Mouse (Mus musculus): ENCODE measurements around the gene Unc13d.
"Not testable (repeated sequence)": the region's sequence is repeated elsewhere in the genome, so short reads cannot be mapped to it uniquely, and the experiment has no call there.

Gene Unc13d

DNA sequence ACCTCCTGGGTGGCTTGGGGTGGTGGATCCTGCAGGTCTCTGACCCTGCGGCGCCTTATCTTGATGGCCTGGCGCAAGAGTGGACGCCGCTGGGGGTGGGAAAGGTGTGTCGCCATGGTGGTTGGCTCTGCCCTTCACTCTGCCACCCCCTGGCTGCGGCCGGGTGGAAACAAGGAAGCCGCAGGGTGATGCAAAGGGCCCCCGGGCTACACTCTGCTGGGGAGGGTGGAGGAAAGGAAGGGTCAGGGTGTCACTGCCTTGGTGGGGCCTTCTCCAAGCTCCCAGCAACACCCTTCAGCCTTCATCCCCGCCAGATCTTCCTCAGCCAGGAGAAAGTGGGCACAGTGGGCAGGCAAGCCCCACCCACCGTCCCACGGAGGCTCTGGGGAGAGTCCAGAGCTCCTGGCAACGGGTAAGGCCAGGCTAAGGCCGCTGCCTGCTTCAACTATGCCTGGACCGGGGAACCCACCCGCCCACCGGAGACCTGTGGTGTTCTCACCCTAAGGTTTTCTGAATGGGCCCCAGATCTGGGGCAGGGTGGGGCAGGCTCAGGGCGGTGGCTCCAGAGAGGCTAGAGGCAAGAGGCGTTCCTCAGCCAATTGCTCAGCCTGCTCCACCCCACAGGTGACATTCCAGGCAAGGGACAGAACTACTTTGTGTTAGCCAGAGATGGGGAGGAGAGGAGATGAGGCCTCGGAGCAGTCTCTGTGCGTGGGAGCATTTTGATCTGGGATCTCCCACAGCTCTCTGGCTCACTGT lies at the start of gene Unc13d:
TSS of gene Unc13d (minus strand) at position 516 of the 759 bp plus-strand sequence.
- peak; percentile 81 for DNase-seq

DNA sequence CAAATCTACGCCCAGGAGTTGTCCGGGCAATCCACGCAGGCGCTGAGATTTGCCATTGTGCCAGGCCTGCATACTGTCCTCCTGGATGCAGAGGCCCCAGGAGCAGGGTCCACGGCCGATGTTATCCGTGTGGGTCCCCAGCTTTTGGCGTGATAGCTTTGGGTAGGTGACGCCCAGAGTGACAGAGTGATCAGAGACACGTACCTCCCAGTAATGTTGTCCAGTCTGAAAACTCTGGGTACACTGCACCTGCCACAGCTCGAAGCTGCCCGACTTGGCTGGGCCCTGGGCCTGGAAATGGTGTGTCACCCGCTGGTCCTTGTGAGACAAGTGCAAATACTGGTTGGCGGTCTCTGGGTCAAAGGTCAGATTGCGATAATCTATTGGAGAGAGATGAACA lies 48.5 kb upstream of the Unc13d start:
- no peak for DNase-seq

DNA sequence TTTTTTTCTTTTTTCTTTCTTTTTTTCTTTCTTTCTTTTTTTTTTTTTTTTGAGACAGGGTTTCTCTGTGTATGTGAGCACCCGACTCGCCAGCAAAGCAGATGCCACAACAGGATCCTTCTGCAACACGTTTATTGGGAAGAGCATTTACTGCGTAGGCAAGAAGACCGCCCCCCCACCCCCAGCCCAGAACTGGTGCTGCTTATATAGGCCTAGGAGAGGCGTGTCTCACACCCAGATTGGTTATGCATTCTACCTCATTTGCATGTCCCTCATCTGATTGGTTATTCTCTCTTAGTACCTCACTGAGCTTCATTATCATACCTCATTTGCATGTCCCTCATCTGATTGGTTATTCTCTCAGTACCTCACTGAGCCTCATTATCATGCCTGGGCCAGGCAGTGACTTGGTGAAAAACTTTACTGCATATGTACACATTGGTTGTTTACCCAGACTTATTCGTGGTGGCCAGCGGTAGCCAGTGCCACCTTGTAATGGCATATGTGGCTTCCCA lies 44.0 kb upstream of the Unc13d start:
- not testable (repeated sequence) for DNase-seq

DNA sequence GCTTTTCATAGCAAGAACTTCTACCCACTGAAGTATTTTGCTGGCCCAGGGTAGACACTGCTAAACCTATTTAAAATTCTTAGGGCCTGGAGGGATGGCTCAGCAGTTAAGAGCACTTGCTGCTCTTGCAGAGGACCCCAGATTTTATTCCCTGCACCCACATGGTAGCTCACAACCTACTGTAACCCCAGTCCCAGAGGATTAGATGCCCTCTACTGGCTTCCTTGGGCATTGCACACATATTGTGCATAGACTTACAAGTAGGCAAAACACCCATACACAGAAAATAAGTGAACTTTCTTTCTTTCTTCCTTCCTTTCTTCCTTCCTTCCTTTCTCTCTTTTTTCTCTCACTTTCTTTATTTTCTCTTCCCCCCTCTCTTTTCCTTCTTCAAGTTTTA lies 40.1 kb upstream of the Unc13d start:
- DNase-seq: peak; percentile 66

DNA sequence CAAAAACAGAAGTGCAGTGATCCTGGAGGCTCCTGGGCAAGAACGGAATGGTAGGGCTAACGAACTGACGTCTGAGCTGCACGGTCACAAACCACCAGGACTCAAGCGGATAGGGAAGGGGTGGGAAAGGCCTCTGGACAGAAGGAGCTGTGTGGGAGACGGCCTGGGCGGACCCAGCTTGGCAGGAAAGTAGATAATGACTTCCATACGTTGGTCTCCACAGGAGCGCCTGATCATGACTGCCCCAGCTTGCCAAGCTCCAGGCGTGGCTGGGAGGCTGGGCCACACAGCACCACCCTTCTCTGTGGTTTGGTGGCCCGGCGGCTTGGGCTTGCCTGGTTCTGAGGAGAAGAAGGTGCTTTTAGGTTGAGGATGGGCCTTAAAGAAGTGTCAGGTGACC lies 39.5 kb upstream of the Unc13d start:
- no peak for DNase-seq

DNA sequence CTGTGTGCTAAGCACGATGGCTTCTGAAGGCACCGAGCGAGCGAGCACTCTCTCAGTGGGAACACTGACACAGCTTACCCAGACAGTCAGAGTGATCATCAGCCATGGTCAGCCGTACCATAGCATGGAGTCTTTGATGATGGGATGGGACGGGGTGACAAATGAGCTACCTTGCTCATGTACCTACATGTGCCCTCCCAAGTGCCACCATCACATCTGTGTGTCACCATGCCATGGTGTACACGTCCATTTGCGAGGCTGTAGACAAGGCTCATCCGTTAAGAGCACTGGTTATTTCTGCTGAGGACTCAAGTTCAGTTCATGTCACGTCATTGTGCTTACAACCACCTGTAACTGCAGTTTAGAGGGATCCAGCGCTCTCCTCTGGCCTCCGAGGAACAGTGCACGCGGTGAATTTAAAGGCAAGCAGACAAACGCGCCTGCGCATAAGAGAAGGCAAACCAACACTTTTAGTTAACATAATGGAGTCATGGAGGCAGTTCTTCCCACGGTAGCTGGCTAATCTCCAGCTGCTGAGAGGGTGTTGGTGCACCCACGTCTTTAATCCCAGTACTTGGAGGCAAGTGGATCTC lies 33.9 kb upstream of the Unc13d start:
- no peak for DNase-seq

DNA sequence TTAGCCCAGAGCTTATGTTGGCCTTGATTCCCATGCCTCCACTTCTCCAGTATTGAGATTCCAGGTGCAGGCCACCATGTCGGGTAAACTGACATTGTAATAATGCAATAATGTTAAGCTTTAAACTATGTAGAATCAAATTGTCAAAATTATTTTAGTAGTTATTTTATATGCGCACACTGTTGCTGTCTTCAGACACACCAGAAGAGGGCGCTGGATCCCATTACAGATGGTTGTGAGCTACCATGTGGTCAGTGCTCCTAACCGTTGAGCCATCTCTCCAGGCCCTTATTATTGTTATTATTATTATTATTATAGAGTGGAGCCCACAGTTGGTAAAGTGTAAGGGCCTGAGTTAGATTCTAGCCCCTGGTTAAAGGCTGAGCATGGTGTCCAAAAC lies 33.3 kb upstream of the Unc13d start:
- DNase-seq: no peak

DNA sequence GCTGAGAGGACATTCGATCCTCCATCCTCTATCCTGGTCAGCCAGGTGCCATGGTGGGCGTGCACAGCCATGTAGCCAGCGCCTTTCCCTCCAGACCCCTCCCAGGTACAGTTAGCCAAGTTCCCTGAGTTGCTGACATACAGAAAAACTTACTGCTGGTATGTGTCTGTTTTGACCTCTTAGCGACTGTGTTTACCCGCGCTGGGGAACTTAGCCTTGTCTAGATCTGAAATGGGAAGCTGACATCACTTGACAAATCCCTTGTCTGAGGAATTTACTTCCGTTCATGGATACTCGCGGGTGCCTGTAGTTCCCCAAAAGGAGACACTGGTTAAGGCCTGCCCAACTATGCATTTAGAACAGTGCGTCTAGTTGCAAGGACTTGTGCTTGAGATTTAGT lies 32.8 kb upstream of the Unc13d start:
- DNase-seq: no peak

DNA sequence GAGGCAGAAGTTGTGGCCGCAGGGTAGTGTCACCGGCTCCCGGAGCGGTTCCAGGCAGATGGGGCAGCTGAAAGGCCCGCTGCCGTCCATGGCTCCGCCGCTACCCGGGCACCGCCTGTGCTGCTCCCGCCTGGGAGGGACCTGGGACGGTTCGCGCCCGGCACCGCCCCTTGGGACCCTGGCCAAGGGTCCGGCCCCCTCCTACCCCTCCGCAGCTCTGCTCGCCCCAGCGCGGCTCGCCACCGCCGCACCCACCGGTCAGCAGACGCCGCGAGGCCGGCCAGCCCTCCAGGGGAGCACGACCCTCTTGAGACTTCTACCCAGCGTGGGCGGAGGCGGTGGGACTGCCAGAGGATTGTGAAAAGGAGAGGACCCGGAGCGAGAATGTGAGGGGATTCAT lies 32.4 kb upstream of the Unc13d start:
- no peak for DNase-seq

DNA sequence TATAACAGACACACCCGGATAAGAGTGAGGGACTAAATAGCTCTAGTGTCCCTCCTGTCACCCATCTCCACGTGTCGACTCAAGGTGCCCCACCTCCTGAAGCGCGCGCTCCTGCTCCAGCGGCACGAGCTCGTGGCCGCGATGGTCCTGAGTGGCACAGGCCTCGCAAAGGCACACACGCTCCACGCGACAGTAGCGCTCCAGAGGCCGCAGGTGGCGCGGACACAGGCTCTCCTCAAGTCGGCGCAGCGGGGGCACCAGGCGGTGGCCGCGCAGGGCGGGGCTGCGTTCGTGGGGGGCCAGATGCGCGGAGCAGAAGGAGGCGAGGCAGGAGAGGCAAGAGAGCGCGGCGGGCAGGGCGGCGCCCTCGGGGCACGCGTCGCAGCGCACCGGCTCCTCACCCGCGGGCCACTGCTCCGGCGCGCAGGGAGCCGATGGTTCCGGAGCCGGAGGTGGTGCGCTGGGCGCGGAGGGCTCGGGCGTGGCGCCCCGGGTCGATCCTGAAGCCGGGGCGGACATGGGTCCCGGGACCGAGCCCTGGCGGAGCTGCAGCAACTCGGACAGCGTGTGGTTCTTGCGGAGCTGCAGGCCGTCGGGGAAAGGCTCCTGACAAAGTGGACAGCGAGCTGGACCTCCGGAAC lies 31.8 kb upstream of the Unc13d start:
- peak; percentile 52 for DNase-seq

DNA sequence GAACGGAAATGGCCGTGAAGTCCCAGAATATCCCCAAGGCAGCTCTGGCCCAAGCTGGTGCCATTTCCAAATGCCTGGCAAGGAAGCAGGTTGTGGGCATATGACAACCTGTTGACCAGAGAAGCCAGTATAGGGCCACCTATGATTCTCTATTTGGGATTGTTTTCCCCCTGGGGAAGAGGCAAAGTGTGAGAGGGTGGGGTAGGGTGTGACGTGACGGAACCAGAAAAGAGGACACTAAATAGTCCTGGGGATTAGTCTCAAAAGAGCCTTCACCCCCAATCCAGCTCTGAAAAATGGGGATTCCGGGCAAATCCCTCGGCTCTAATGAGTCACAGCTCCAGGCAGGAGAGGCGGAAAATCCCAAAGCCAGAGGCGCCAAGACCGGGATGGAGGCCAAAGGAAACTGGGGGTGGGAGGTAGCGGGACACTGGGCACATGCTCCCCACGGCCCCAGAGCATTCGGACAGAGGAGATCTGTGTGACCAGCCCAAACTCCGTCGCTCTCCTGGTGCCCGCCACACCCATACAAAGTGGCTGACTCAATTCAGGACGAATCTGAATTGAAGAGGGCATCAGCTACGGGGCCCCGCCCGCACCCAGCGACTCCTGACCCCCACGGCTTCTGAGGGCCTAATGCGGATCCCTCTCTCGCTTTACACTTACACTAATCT lies 30.8 kb upstream of the Unc13d start:
- DNase-seq: no peak

DNA sequence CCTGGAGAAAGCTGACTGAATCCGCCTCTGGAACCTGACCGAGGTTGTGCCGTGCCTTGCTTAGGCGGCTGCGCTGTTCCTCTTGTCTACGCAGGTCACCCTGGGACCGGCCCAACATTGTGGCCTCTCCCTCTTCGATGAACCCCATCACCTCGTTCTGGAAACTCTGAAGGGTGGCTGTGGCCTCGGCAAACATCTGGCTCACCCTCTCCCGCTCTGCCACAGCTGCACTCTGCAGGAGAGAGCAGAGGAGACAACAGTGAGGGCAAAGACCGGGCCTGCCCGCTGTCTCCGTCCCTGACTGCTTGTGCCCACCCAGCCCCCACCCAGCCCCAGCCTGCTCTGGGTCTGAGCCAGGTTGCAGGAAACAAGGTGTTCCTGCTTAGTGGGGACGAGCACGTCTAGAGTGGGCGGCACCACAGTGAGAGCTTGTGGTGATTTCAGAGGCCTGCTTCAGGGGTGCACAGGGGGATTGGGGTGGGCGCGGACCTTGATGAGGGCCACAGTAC lies 30.1 kb upstream of the Unc13d start:
- DNase-seq: no peak

DNA sequence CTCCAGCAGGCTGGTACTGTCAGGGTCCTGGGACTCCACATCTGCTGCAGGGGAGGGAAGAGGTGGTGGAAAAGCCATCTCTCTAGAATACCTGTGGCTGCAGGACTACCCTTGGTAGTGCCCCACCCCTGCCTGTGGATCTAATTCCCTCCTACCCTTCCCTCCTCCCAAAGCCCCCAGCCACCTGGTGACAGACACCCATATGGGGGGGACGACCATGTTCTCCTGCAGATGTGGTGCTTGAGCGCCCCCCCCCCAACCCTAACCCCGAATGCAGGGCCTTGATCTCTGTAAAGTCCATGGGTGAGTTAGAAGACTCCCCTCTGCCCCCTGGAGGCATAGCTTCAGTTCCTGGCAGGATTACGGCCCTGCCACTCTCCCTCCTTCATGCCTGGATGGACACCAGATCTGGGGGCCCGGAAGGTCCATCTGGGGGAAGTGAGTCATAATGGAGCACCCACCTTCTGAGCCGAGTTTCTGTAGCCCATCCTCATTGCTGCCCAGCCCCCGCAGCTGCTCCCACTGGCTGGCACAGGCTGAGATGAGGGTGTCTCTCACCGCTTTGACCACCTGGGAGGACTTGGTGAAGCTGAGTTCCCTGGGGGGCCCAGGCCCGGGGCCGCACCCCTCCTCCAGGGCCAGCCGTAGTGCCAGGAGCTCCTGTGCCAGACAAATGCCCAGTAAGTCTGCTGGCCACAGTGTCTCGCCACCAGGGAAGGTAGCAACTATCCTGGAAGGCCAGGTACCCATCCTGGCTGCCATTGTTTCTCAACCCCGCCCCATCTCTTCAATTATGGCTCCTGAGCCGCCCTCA lies 29.4 kb upstream of the Unc13d start:
- DNase-seq: no peak

DNA sequence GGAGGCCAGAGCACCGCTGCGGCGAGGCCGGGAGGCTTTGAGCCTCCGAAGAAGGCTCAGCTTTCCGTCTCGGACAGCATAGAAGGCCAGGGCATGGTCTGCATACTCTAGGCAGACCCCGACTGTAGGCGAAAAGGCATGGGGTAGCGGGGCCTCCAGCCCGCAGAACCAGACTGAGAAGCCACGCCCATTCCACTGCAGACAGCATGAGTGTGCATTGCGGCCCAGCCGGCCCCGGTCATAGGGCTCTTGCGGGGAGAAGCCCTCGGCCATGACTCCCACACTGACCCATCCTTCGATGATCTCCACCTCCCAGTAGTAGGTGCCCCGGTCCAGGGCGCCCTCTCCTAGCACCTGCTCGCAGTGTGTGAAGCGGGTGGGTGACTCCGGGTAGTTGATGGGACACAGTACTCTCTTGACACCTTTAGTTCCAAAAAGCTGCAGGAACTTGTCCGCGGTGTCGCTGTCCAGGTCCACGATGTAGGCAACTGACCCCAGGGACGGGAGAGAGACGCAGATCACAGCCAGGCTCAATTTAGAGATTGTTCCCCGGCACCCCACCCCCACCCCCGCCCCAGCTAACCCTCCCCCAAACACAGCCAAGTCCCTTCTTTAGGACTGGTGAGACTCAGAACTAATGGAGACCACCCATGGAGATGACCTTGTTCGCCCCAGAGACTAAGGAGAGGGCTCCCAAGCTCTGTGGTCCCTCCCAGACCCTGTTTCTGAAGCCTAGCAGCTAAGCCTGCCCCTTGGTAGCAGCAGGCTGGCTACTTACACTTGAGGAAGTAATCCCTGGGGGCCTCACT lies 28.6 kb upstream of the Unc13d start:
- no peak for DNase-seq

DNA sequence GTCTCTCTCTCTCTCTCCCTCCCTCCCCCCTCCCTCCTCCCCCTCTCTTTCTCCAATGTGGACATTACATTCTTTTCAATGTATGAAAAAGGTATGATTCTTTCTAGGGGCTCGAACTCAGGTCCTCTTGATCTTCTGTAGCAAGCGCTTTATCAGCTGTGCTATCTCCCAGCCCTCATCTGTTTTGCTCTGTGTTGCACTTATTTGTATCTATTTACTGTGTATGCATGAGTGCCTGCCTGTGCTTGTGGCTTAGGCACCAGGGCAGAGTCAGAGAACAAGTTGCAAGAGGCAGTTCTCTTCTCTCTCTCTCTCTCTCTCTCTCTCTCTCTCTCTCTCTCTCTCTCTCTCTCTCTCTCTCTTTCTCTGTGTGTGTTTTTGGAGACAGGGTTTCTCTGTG lies 27.3 kb upstream of the Unc13d start:
- no peak for DNase-seq

DNA sequence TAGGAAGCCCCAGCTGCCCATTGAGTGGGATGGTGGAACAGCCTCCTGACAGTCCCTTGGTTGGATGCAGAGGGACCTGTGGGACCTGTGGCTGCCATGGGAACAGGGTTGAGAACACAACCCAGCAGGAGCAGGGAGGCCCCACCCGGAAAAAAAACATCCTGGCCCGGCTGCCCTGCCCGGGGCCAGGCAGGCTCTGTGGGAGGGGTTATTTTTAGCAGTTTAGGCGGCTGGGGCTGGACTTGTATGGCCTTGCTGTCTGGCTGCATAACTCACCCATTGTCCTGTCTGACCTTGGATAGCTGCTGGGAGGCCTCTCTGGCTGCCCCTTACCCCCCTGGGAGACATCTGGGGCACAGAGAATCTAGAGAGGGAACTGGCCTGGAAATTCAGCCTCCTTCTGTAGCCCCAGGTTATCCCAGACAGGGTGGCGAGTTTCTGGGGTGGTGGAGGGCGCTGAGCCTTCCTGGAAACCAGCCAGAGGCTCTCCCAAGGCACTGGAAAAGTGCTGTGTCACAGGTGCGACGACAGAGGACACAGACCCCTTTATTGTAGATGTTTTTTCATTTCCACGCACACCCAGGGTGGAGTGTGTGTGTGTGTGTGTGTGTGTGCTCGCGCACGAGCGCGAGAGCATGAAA lies 26.4 kb upstream of the Unc13d start:
- DNase-seq: no peak

DNA sequence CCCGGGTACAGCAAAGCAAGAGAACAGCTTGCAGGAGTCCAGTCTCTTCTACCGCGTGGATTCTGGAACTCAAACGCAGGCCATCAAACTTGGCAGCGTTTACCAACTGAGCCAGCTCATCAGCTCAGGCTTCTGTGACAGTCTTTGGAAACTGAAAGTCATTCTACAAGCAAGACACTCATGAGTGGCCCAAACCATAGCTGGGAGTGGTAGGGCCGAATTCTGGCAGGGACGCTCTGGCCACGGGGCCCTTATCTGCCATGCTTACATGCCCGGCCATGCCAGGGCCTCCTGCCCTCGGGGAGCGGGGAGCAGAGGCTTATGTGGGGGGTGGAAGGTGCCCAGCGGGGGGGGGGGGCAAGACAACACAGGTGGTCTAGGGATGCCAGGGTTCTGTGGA lies 25.8 kb upstream of the Unc13d start:
- DNase-seq: no peak

DNA sequence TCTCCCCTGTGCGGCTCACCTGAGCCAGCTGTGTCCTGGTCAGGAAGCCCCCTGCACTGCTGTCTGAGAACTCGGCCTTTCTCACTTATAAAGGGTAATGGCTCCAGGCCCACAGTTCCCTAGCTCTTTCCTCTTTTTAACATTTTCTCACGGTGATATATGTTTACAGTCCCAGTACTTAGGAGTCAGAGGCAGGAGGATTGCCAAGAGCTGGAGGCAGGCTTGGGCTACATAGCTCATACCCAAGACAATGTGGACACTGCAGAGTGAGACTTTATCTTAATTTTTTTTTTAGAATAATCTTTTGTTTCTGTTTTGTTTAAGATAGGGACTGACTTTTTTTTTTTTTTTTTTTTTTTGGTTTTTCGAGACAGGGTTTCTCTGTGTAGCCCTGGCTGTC lies 24.7 kb upstream of the Unc13d start:
- DNase-seq: no peak

DNA sequence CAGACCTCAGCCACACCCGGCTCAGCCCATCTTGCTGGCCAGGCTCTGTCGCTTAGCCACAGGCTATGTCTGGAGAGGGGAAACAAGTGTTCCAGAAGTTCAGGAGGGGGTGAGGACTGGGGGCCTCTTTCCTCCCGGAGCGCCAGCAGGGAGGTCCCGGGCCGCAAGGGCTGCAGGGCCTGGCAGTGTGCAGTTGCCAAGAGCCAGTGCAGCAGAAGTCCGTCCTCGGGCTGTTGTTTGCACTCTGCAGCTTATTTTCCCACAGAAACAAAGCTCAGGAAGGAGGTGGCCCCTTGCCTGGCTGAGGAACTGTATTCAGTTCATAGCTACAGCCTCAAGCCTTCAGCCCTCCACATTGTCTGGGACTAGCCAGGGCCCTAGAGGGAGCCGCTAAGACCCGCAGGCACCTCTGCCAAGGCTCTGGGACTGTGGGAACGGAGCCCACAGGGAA lies 24.2 kb upstream of the Unc13d start:
- no peak for DNase-seq

DNA sequence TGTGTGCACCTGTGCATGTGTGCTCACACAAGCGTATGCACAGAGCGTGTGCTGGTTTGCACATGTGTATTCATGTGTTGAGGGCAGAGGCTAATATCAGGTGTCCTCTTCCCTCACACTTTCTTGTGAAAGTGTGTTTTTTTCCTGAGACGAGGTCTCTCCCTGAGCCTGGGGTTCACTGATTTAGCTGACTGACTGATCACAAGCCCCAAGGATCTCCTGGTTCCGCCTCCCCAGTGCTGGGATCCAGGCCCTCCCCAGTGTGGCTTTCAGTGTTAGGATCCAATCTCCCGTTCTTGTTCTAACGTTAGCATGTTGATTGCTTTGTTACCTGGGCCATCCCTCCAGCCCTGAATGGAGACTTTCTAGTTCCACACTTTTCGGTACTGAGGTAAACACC lies 23.1 kb upstream of the Unc13d start:
- no peak for DNase-seq

DNA sequence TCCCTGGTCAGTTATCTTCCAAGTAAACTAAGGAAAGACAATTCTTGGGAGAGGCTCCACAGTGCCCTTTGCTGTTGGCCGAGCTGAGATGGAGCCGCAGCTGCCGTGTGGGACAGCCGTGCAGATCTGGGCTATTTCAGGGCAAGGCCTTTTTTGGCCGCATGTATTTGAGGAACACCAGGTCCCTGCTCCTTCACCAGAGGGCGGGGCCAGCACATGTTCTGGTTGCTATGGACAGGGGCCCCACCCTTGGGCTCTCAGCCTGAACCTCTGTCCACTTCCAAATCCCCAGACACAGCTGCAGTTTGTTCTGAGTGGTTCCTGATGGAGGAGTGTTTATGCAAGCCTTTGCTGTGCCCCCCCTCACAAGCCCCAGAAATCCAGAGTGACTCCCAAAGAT lies 22.6 kb upstream of the Unc13d start:
- no peak for DNase-seq

Data from thymus, postnatal 4 days (tissue).